In the genomic region with DNA sequence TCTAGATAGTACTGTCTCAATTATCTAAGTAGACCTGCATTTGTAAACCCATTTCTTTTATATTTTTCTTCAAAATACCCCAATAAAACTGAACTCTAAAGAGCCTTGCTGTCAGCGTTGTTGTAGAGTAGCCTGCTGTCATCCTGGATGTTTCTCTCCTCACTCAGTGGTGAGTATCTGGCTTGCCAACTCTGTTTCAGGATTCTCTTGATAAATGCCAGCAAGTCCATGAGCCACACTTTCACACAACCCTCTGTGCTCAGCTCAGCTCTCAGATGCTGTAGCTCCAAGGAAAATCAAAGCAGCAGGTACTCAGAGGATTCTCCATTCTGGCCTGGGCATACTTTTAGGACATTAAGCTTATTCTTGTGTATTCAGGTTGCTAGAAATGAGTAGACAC, we compare ENCODE assay signal across 22 mouse cellular contexts.
A peak's percentile ranks its signal among the peaks of the same experiment; 100 is the strongest.
DNase-seq lines count a peak whose midpoint lies in the region; ATAC-seq and TF ChIP-seq lines count a peak whose summit lies in the region.
"Had no signal": no experiment of that assay in that cellular context is flagged by ENCODE, and none has a peak within 500 bp of the region (broad histone marks: within the 10 kb centered on the region; RNA-seq: fewer than 3 reads in every experiment).

No protein-coding gene starts in this region.

- no peak for DNase-seq in forebrain, postnatal 0 days
- DNase-seq in hindbrain, postnatal 0 days (ENCODE audit: low spot score) = peak; percentile 23
- no peak for DNase-seq in hindbrain, embryonic 11.5 days (ENCODE audit: low spot score)
- peak; percentile 62 to 81 for DNase-seq in cerebellum, adult 18-20 months
- peak; percentile 75 to 86 for DNase-seq in cerebellum, postnatal 14 days
- no peak for DNase-seq in spleen, postnatal 14 days (ENCODE audit: low spot score in 2 of 2)
- DNase-seq in stomach, postnatal 0 days (ENCODE audit: low spot score) = no peak
- DNase-seq: adrenal gland, postnatal 14 days; gastrocnemius, postnatal 36 days; heart, postnatal 10 days; kidney, adult 9 months; kidney, postnatal 14 days; liver, postnatal 0 days; right cerebral cortex, postnatal 14 days had no signal

- no peak for TF ChIP-seq EP300 in stomach, postnatal 0 days (optimal IDR thresholded peaks at IDR 0.05)

- H3K36me3 ChIP-seq in forebrain, embryonic 16.5 days (ENCODE audit: control insufficient read depth, insufficient read depth) = no peaks in the 10 kb centered on the region
- H3K36me3 ChIP-seq in forebrain, postnatal 0 days (ENCODE audit: insufficient read depth) = no peaks in the 10 kb centered on the region
- H3K36me3 ChIP-seq in hindbrain, postnatal 0 days (ENCODE audit: insufficient read depth, low read length) = no peaks in the 10 kb centered on the region
- H3K36me3 ChIP-seq in hindbrain, embryonic 11.5 days (ENCODE audit: control insufficient read depth, insufficient read depth, low read length) = no peaks in the 10 kb centered on the region
- H3K36me3 ChIP-seq in stomach, postnatal 0 days (ENCODE audit: control insufficient read depth, insufficient read depth, low read length) = no peaks in the 10 kb centered on the region
- H3K36me3 ChIP-seq: embryonic facial prominence, embryonic 15.5 days; hindbrain, embryonic 12.5 days; limb, embryonic 12.5 days; midbrain, embryonic 12.5 days had no signal

- no peaks in the 10 kb centered on the region for H3K9me3 ChIP-seq in forebrain, embryonic 16.5 days (ENCODE audit: control insufficient read depth, low read length)
- H3K9me3 ChIP-seq in forebrain, postnatal 0 days (ENCODE audit: low read length) = no peaks in the 10 kb centered on the region
- no peaks in the 10 kb centered on the region for H3K9me3 ChIP-seq in hindbrain, postnatal 0 days (ENCODE audit: low read length)
- no peaks in the 10 kb centered on the region for H3K9me3 ChIP-seq in hindbrain, embryonic 11.5 days (ENCODE audit: control insufficient read depth, low read length)
- no peaks in the 10 kb centered on the region for H3K9me3 ChIP-seq in stomach, postnatal 0 days (ENCODE audit: control insufficient read depth, low read length)
- H3K9me3 ChIP-seq: embryonic facial prominence, embryonic 15.5 days; hindbrain, embryonic 12.5 days; limb, embryonic 12.5 days; midbrain, embryonic 12.5 days had no signal

- 81% methylated on average over 1 of the region's 1 CpGs for WGBS in forebrain, embryonic 16.5 days
- WGBS in forebrain, postnatal 0 days = 87% methylated on average over 1 of the region's 1 CpGs
- WGBS in hindbrain, postnatal 0 days = 75% methylated on average over 1 of the region's 1 CpGs
- 89% methylated on average over 1 of the region's 1 CpGs for WGBS in hindbrain, embryonic 11.5 days
- 96% methylated on average over 1 of the region's 1 CpGs for WGBS in stomach, postnatal 0 days

- TF ChIP-seq CTCF in forebrain, postnatal 0 days (IDR thresholded peaks at IDR 0.05; ENCODE audit: low read depth) = no peak
- TF ChIP-seq CTCF in hindbrain, postnatal 0 days (IDR thresholded peaks at IDR 0.05; ENCODE audit: low read depth) = no peak
- no peak for TF ChIP-seq CTCF in stomach, postnatal 0 days (IDR thresholded peaks at IDR 0.05; ENCODE audit: low read depth)

- no peak overlapping the region for H3K27ac ChIP-seq in forebrain, embryonic 16.5 days (ENCODE audit: low read length)
- H3K27ac ChIP-seq in forebrain, postnatal 0 days (ENCODE audit: low read depth, low read length) = no peak overlapping the region
- peak overlapping the region; percentile 6; the same call in 1 of the 2 replicates for H3K27ac ChIP-seq in hindbrain, postnatal 0 days
- no peak overlapping the region for H3K27ac ChIP-seq in hindbrain, embryonic 11.5 days (ENCODE audit: low read depth, low read length)
- no peak overlapping the region for H3K27ac ChIP-seq in stomach, postnatal 0 days (replicated peaks)
- H3K27ac ChIP-seq: embryonic facial prominence, embryonic 15.5 days; hindbrain, embryonic 12.5 days; limb, embryonic 12.5 days; midbrain, embryonic 12.5 days had no signal

- no peaks in the 10 kb centered on the region for H3K27me3 ChIP-seq in forebrain, embryonic 16.5 days (replicated peaks; ENCODE audit: control insufficient read depth, insufficient read depth, low read length)
- no peaks in the 10 kb centered on the region for H3K27me3 ChIP-seq in forebrain, postnatal 0 days (ENCODE audit: insufficient read depth, low read length)
- no peaks in the 10 kb centered on the region for H3K27me3 ChIP-seq in hindbrain, postnatal 0 days (ENCODE audit: insufficient read depth, low read length)
- H3K27me3 ChIP-seq in hindbrain, embryonic 11.5 days (ENCODE audit: control insufficient read depth, insufficient read depth, low read length) = no peaks in the 10 kb centered on the region
- no peaks in the 10 kb centered on the region for H3K27me3 ChIP-seq in stomach, postnatal 0 days (ENCODE audit: control insufficient read depth, insufficient read depth, low read length)
- H3K27me3 ChIP-seq: embryonic facial prominence, embryonic 15.5 days; hindbrain, embryonic 12.5 days; limb, embryonic 12.5 days; midbrain, embryonic 12.5 days had no signal

- H3K9ac ChIP-seq in forebrain, embryonic 16.5 days (replicated peaks; ENCODE audit: low read depth, low read length) = no peak overlapping the region
- no peak overlapping the region for H3K9ac ChIP-seq in forebrain, postnatal 0 days
- H3K9ac ChIP-seq in hindbrain, postnatal 0 days (replicated peaks; ENCODE audit: low read length) = no peak overlapping the region
- no peak overlapping the region for H3K9ac ChIP-seq in hindbrain, embryonic 11.5 days (ENCODE audit: low read depth, low read length)
- no peak overlapping the region for H3K9ac ChIP-seq in stomach, postnatal 0 days (ENCODE audit: low read length)
- H3K9ac ChIP-seq: embryonic facial prominence, embryonic 15.5 days; hindbrain, embryonic 12.5 days; limb, embryonic 12.5 days; liver, postnatal 0 days; midbrain, embryonic 12.5 days had no signal

- H3K4me2 ChIP-seq in forebrain, embryonic 16.5 days (ENCODE audit: low read length) = no peak overlapping the region
- no peak overlapping the region for H3K4me2 ChIP-seq in forebrain, postnatal 0 days (ENCODE audit: low read depth)
- H3K4me2 ChIP-seq in hindbrain, postnatal 0 days (ENCODE audit: low read depth, low read length) = no peak overlapping the region
- no peak overlapping the region for H3K4me2 ChIP-seq in hindbrain, embryonic 11.5 days (replicated peaks; ENCODE audit: low read depth, low read length)
- no peak overlapping the region for H3K4me2 ChIP-seq in stomach, postnatal 0 days (replicated peaks; ENCODE audit: low read depth)
- H3K4me2 ChIP-seq: embryonic facial prominence, embryonic 15.5 days; hindbrain, embryonic 12.5 days; limb, embryonic 12.5 days; liver, embryonic 11.5 days; midbrain, embryonic 12.5 days had no signal

- peak; percentile 33; the same call in 1 of the 2 replicates for ATAC-seq in forebrain, embryonic 16.5 days
- ATAC-seq in forebrain, postnatal 0 days = no peak
- 0 out of 2 replicates have a peak, but pooled peaks have one; percentile 29 for ATAC-seq in hindbrain, postnatal 0 days
- no peak for ATAC-seq in hindbrain, embryonic 11.5 days (ENCODE audit: low FRiP score)
- ATAC-seq in stomach, postnatal 0 days (ENCODE audit: low FRiP score, low TSS enrichment) = no peak
- ATAC-seq: forebrain, embryonic 14.5 days; liver, postnatal 0 days; lung, postnatal 0 days had no signal

- H3K4me3 ChIP-seq in forebrain, embryonic 16.5 days (replicated peaks; ENCODE audit: low read length) = no peak overlapping the region
- no peak overlapping the region for H3K4me3 ChIP-seq in forebrain, postnatal 0 days (ENCODE audit: low read depth, low read length)
- H3K4me3 ChIP-seq in hindbrain, postnatal 0 days (ENCODE audit: low read length) = no peak overlapping the region
- H3K4me3 ChIP-seq in hindbrain, embryonic 11.5 days (ENCODE audit: low read depth, low read length) = no peak overlapping the region
- no peak overlapping the region for H3K4me3 ChIP-seq in stomach, postnatal 0 days (ENCODE audit: low read depth, low read length)
- H3K4me3 ChIP-seq: embryonic facial prominence, embryonic 15.5 days; hindbrain, embryonic 12.5 days; limb, embryonic 12.5 days; midbrain, embryonic 12.5 days had no signal

- no peaks in the 10 kb centered on the region for H3K4me1 ChIP-seq in forebrain, embryonic 16.5 days (replicated peaks; ENCODE audit: control insufficient read depth, insufficient read depth, low read length)
- H3K4me1 ChIP-seq in forebrain, postnatal 0 days (ENCODE audit: insufficient read depth) = no peaks in the 10 kb centered on the region
- no peaks in the 10 kb centered on the region for H3K4me1 ChIP-seq in hindbrain, postnatal 0 days (ENCODE audit: insufficient read depth, low read length)
- H3K4me1 ChIP-seq in hindbrain, embryonic 11.5 days (replicated peaks; ENCODE audit: control insufficient read depth, insufficient read depth, low read length) = no peaks in the 10 kb centered on the region
- H3K4me1 ChIP-seq in stomach, postnatal 0 days (replicated peaks; ENCODE audit: control insufficient read depth, insufficient read depth) = no peaks in the 10 kb centered on the region
- H3K4me1 ChIP-seq: embryonic facial prominence, embryonic 15.5 days; hindbrain, embryonic 12.5 days had no signal

Comparison
In these comparisons a context has a peak if more than half of its experiments do, and no peak if none do; other contexts are left out.
1. ATAC-seq: peak in forebrain, embryonic 16.5 days (single experiment) and hindbrain, postnatal 0 days (single experiment); none in forebrain, postnatal 0 days (single experiment), hindbrain, embryonic 11.5 days (single experiment) and stomach, postnatal 0 days (single experiment).
2. DNase-seq: peak in hindbrain, postnatal 0 days (single experiment), cerebellum, adult 18-20 months (2 of 2) and cerebellum, postnatal 14 days (2 of 2); none in forebrain, postnatal 0 days (single experiment), hindbrain, embryonic 11.5 days (single experiment), spleen, postnatal 14 days (0 of 2) and stomach, postnatal 0 days (single experiment).